Mouse (Mus musculus) G1E (cell line): ENCODE results near the gene Kcnk1.

Experiments used
- CTCF ChIP-seq: IDR thresholded peaks from 2 replicates; pipeline ENCODE4 v1.5.1; 2012; ENCODE audit warnings: low read depth, low read length, inconsistent platforms, mixed read lengths
- POLR2AphosphoS5 ChIP-seq: IDR thresholded peaks from 2 replicates; pipeline ENCODE4 v1.6.1; 2012; ENCODE audit warnings: low read depth, low read length, inconsistent platforms; ENCODE audit not compliant: insufficient replicate concordance

DNA sequence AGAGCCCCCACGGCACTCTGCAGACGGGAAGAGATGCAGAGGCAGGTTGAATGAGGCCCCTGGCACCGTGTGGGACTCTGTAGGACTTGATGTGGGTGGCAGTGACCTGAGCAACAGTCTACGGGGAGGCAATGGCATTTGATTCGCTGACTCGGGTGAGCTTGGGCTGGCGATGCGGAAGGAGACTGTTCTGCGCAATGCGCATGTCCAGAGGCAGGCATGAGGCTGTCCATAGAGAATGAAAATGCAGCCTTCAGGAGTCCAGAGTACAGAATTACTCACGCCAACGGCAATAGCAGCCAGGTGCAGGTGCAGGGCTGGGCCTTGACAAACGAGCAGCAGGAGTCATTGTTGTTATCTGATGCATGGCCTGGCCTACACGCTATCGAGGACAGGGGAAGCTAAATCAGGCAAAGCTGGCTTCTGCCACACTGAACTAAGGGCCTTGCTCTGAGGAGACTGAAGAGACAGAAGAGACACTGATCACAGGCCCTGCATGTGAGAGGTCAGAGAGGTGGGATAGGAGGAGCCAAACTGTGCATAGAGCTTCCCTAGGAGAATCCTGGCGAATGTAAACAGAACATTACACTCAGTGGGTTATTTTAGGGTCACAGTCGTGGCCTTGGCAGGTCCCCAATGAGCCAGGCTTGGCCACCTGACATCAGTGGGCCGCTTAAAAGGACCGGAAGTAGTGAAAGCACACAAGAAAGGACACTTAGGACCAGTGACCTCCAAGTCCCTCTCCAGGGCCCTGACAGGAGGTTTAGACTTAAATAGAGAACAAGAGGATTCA, 12.8 kb downstream of the Kcnk1 start:
- TF ChIP-seq CTCF, result no peak
- TF ChIP-seq POLR2AphosphoS5, result no peak
